In genomic region chr10:108822273-108822672, GRCm38 (mm10) we compare ENCODE assay signal across 28 mouse cellular contexts.
DNase-seq lines count a peak whose midpoint lies in the region; ATAC-seq and TF ChIP-seq lines count a peak whose summit lies in the region.
"Had no signal": no experiment of that assay in that cellular context is flagged by ENCODE, and none has a peak within 500 bp of the region (broad histone marks: within the 10 kb centered on the region; RNA-seq: fewer than 3 reads in every experiment).

No protein-coding gene starts in this region.

- WGBS in hindbrain, postnatal 0 days = 67% methylated on average over 6 of the region's 6 CpGs
- WGBS in hindbrain, embryonic 10.5 days = 84% methylated on average over 6 of the region's 6 CpGs
- WGBS in liver, postnatal 0 days (ENCODE audit: insufficient replicate concordance) = 84% methylated on average over 6 of the region's 6 CpGs
- 86% methylated on average over 6 of the region's 6 CpGs for WGBS in stomach, postnatal 0 days

- H3K9me3 ChIP-seq in hindbrain, postnatal 0 days (ENCODE audit: low read length) = no peaks in the 10 kb centered on the region
- H3K9me3 ChIP-seq in hindbrain, embryonic 10.5 days = no peaks in the 10 kb centered on the region
- no peaks in the 10 kb centered on the region for H3K9me3 ChIP-seq in liver, postnatal 0 days (ENCODE audit: low read length)
- no peaks in the 10 kb centered on the region for H3K9me3 ChIP-seq in stomach, postnatal 0 days (ENCODE audit: control insufficient read depth, low read length)
- H3K9me3 ChIP-seq: embryonic facial prominence, embryonic 12.5 days; limb, embryonic 10.5 days; limb, embryonic 15.5 days; liver, embryonic 13.5 days; midbrain, embryonic 15.5 days; stomach, embryonic 15.5 days had no signal

- no peak for TF ChIP-seq CTCF in hindbrain, postnatal 0 days (IDR thresholded peaks at IDR 0.05; ENCODE audit: low read depth)
- no peak for TF ChIP-seq CTCF in liver, postnatal 0 days (IDR thresholded peaks at IDR 0.05; ENCODE audit: low read depth)
- no peak for TF ChIP-seq CTCF in stomach, postnatal 0 days (IDR thresholded peaks at IDR 0.05; ENCODE audit: low read depth)

- no peaks in the 10 kb centered on the region for H3K4me1 ChIP-seq in hindbrain, postnatal 0 days (ENCODE audit: insufficient read depth, low read length)
- no peaks in the 10 kb centered on the region for H3K4me1 ChIP-seq in hindbrain, embryonic 10.5 days (replicated peaks)
- no peaks in the 10 kb centered on the region for H3K4me1 ChIP-seq in liver, postnatal 0 days (ENCODE audit: insufficient read depth)
- no peaks in the 10 kb centered on the region for H3K4me1 ChIP-seq in stomach, postnatal 0 days (replicated peaks; ENCODE audit: control insufficient read depth, insufficient read depth)
- H3K4me1 ChIP-seq: embryonic facial prominence, embryonic 12.5 days; limb, embryonic 10.5 days; limb, embryonic 15.5 days; liver, embryonic 13.5 days; midbrain, embryonic 15.5 days; stomach, embryonic 15.5 days had no signal

- ATAC-seq in hindbrain, postnatal 0 days = peak; percentile 35; the same call in 1 of the 2 replicates
- no peak for ATAC-seq in liver, postnatal 0 days
- no peak for ATAC-seq in stomach, postnatal 0 days (ENCODE audit: low FRiP score, low TSS enrichment)
- ATAC-seq: forebrain, embryonic 14.5 days; intestine, embryonic 16.5 days; midbrain, embryonic 15.5 days had no signal

- H3K4me2 ChIP-seq in hindbrain, postnatal 0 days (ENCODE audit: low read depth, low read length) = no peak overlapping the region
- H3K4me2 ChIP-seq in liver, postnatal 0 days (ENCODE audit: low read depth, low read length) = no peak overlapping the region
- no peak overlapping the region for H3K4me2 ChIP-seq in stomach, postnatal 0 days (replicated peaks; ENCODE audit: low read depth)
- H3K4me2 ChIP-seq: embryonic facial prominence, embryonic 12.5 days; limb, embryonic 15.5 days; liver, embryonic 13.5 days; midbrain, embryonic 15.5 days; stomach, embryonic 15.5 days had no signal

- H3K27ac ChIP-seq in hindbrain, postnatal 0 days = no peak overlapping the region
- H3K27ac ChIP-seq in hindbrain, embryonic 10.5 days = no peak overlapping the region
- H3K27ac ChIP-seq in liver, postnatal 0 days (ENCODE audit: low read depth) = no peak overlapping the region
- H3K27ac ChIP-seq in stomach, postnatal 0 days (replicated peaks) = no peak overlapping the region
- H3K27ac ChIP-seq: embryonic facial prominence, embryonic 12.5 days; kidney, postnatal 0 days; limb, embryonic 10.5 days; limb, embryonic 15.5 days; liver, embryonic 13.5 days; macrophage; midbrain, embryonic 15.5 days; stomach, embryonic 15.5 days had no signal

- H3K36me3 ChIP-seq in hindbrain, postnatal 0 days (ENCODE audit: insufficient read depth, low read length) = no peaks in the 10 kb centered on the region
- H3K36me3 ChIP-seq in hindbrain, embryonic 10.5 days = no peaks in the 10 kb centered on the region
- no peaks in the 10 kb centered on the region for H3K36me3 ChIP-seq in liver, postnatal 0 days (replicated peaks; ENCODE audit: insufficient read depth, low read length)
- no peaks in the 10 kb centered on the region for H3K36me3 ChIP-seq in stomach, postnatal 0 days (ENCODE audit: control insufficient read depth, insufficient read depth, low read length)
- H3K36me3 ChIP-seq: embryonic facial prominence, embryonic 12.5 days; limb, embryonic 10.5 days; limb, embryonic 15.5 days; liver, embryonic 13.5 days; midbrain, embryonic 15.5 days; stomach, embryonic 15.5 days had no signal

- H3K27me3 ChIP-seq in hindbrain, postnatal 0 days (ENCODE audit: insufficient read depth, low read length) = no peaks in the 10 kb centered on the region
- H3K27me3 ChIP-seq in hindbrain, embryonic 10.5 days (ENCODE audit: insufficient read depth, poor library complexity, severe bottlenecking) = no peaks in the 10 kb centered on the region
- no peaks in the 10 kb centered on the region for H3K27me3 ChIP-seq in liver, postnatal 0 days (ENCODE audit: insufficient read depth, low read length)
- no peaks in the 10 kb centered on the region for H3K27me3 ChIP-seq in stomach, postnatal 0 days (ENCODE audit: control insufficient read depth, insufficient read depth, low read length)
- H3K27me3 ChIP-seq: embryonic facial prominence, embryonic 12.5 days; limb, embryonic 15.5 days; liver, embryonic 13.5 days; midbrain, embryonic 15.5 days; stomach, embryonic 15.5 days had no signal

- no peak overlapping the region for H3K9ac ChIP-seq in hindbrain, postnatal 0 days (replicated peaks; ENCODE audit: low read length)
- no peak overlapping the region for H3K9ac ChIP-seq in liver, postnatal 0 days (replicated peaks)
- H3K9ac ChIP-seq in stomach, postnatal 0 days (ENCODE audit: low read length) = no peak overlapping the region
- H3K9ac ChIP-seq: embryonic facial prominence, embryonic 12.5 days; limb, embryonic 15.5 days; liver, embryonic 13.5 days; midbrain, embryonic 15.5 days; stomach, embryonic 15.5 days had no signal

- TF ChIP-seq EP300 in liver, postnatal 0 days (IDR thresholded peaks at IDR 0.05; ENCODE audit: low read depth) = no peak
- no peak for TF ChIP-seq EP300 in stomach, postnatal 0 days (optimal IDR thresholded peaks at IDR 0.05)

- DNase-seq in hindbrain, postnatal 0 days (ENCODE audit: low spot score) = no peak
- no peak for DNase-seq in hindbrain, embryonic 10.5 days (ENCODE audit: low spot score)
- peak; percentile 68 for DNase-seq in brain, adult 2 months (ENCODE audit: low read depth, low spot score)
- DNase-seq in cerebellum, adult 11-12 months = peak; percentile 59
- DNase-seq in cerebellum, adult 9-11 months = peak; percentile 60
- no peak for DNase-seq in liver, postnatal 0 days
- no peak for DNase-seq in stomach, postnatal 0 days (ENCODE audit: low spot score)
- DNase-seq: adrenal gland, postnatal 25 days; B cell, adult 2 months; gastrocnemius, postnatal 14 days; heart, postnatal 36 days; kidney, adult 8-10 months; kidney, postnatal 4 days; layer of hippocampus, adult 9-11 months; liver, embryonic 13.5 days; lung, adult 2 months; lung, postnatal 10 days; right cerebral cortex, postnatal 25 days; thymus, postnatal 36 days had no signal

- no peak overlapping the region for H3K4me3 ChIP-seq in hindbrain, postnatal 0 days (ENCODE audit: low read length)
- H3K4me3 ChIP-seq in hindbrain, embryonic 10.5 days = no peak overlapping the region
- no peak overlapping the region for H3K4me3 ChIP-seq in liver, postnatal 0 days (ENCODE audit: low read depth, low read length)
- no peak overlapping the region for H3K4me3 ChIP-seq in stomach, postnatal 0 days (ENCODE audit: low read depth, low read length)
- H3K4me3 ChIP-seq: embryonic facial prominence, embryonic 12.5 days; limb, embryonic 10.5 days; limb, embryonic 15.5 days; liver, embryonic 13.5 days; midbrain, embryonic 15.5 days; stomach, embryonic 15.5 days had no signal

Comparison
In these comparisons a context has a peak if more than half of its experiments do, and no peak if none do; other contexts are left out.
1. DNase-seq: peak in brain, adult 2 months (single experiment), cerebellum, adult 11-12 months (single experiment) and cerebellum, adult 9-11 months (single experiment); none in hindbrain, postnatal 0 days (single experiment), hindbrain, embryonic 10.5 days (single experiment), liver, postnatal 0 days (single experiment) and stomach, postnatal 0 days (single experiment).